Mouse (Mus musculus): Measurements from ENCODE around the gene Zkscan3.
A peak's percentile ranks its signal among the peaks of the same experiment; 100 is the strongest.

The Zkscan3 gene

DNA sequence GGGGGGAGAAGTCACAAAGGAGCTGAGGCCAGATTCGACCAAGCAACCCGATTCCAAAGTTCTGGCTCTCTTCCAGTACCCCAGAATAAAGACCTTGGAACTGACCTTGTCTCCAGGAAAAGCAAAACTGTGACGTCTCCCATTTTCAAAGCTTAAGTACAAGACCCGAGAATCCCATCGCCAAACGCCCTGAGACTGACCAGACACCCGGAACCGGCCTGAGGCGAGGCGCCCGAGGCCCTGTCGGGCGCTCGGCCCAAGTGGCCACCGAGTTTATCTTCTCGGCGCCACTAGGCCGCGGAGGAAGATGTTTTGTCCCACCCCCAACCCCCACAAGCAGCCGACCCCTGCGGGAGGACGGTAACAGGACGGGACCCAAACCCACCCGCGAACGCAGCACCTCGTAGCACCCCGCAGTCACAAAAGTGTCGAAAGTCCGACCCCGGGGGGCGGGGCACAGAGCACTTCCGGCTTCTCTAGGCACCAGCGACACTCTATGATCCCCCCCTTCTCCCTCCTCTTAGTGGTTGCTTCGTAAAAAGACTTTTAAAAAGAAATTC is at the start of gene Zkscan3:
TSS of gene Zkscan3 (minus strand) at position 469 of the 560 bp plus-strand sequence.
- DNase-seq (ENCODE audit: extremely low spot score, low read depth, low spot score), result peak; percentile 18

GRCm38 (mm10) chr13:21447856-21448614 is 45.5 kb upstream of the Zkscan3 start:
- no peak for DNase-seq (ENCODE audit: extremely low spot score, low read depth, low spot score)

DNA sequence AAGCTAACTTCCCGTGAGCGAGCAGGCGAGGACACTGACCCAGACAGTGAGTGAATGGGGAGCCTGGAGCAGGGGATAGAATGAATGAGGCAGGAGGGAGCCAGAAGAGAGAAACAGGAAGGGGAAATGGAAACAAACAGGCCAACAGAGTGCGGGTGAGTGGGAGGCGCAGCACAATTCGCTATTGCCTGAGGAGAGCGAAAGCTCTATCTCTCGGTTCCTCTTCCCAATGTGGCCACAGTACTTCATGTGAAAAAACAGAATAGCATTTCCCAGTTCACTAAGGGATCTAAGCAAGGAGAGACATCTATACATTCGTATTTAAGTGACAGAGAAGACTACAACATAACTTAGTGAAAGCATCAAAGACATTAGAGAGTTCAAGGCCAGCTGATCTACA is 44.2 kb upstream of the Zkscan3 start:
- DNase-seq (ENCODE audit: extremely low spot score, low read depth, low spot score), result no peak

DNA sequence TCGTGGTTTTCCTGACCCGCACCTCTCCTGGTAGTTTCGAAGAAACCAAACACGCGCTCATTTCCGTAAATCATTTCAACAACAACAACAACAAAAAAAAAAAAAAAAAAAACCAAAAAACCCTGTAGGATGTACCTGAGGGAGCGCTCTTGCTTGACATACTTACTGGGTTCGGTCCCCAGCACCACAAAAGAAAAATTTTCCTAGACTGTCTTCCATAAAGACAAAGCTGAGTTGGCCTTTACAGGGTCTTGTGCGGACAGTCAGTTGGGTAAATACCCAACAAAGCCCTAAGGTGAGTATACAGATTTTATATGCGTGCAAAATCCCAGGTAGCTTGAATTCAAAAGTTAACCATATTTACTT is 38.6 kb upstream of the Zkscan3 start:
- DNase-seq (ENCODE audit: extremely low spot score, low read depth, low spot score), result no peak

GRCm38 (mm10) chr13:21440503-21441206 is 38.1 kb upstream of the Zkscan3 start, which contains the start of gene Pgbd1:
TSS of gene Pgbd1 (minus strand) at chr13:21441058.
- DNase-seq (ENCODE audit: extremely low spot score, low read depth, low spot score), result peak; percentile 50

- DNase-seq (ENCODE audit: extremely low spot score, low read depth, low spot score), result no peak
These were observed 32.9 kb upstream of the Zkscan3 start for GRCm38 (mm10) chr13:21435476-21435875.

GRCm38 (mm10) chr13:21427631-21428030 is 25.1 kb upstream of the Zkscan3 start:
- DNase-seq (ENCODE audit: extremely low spot score, low read depth, low spot score), result no peak

GRCm38 (mm10) chr13:21423301-21423700 is 20.7 kb upstream of the Zkscan3 start:
- DNase-seq (ENCODE audit: extremely low spot score, low read depth, low spot score), result no peak

DNA sequence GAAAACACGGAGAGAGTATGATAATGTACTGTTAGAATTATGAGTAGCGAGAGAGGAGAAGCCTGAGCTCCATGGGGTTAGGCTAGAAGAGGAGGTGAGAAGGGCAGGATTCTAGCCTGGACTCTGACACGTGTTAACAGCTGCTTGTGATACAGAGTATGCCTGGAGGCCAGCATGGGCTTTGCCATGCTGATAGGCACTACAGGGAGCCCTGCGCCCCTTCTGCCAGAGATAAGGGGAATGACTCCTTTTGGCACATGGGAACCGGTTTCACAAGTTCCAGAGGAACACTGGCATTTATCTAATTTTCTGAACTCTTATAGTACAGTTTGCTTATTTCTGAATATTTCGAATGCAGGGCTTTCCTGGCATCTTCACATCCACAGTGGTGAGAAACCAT is 16.3 kb upstream of the Zkscan3 start:
- no peak for DNase-seq (ENCODE audit: extremely low spot score, low read depth, low spot score)

DNA sequence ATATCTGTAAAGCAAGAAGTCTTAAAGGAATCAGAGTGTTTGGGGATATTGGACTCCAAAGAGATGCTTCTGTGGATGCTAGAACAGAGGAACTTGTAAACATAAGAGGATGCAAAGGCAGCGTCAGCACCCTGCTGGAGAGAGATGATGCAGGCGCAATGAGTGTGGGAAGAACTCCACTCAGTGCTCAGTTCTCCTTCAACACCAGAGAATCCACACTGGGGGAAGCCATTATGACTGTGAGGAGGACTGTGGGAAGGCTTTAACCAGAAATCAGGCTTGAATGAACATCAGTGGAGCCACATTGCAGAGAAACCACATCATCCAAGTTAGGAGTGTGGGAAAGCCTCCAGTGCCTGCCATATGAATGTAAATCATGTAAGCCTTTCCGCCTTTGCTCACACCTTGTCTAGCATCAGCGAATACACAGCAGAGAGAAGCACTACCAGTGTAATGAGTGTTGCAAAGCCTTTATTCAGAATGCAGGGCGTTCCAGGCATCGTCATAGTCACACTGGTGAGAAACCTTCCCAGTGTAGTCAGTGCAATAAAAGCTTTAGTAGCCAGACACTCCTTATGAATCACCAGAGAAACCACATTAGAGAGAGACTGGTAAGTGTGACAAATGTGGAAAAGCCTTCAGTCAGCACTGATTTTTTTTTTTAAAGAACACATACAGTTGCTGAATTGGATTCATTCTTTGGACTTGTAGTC is 14.9 kb upstream of the Zkscan3 start:
- no peak for DNase-seq (ENCODE audit: extremely low spot score, low read depth, low spot score)

- no peak for DNase-seq (ENCODE audit: extremely low spot score, low read depth, low spot score)
These were observed 13.2 kb upstream of the Zkscan3 start for GRCm38 (mm10) chr13:21415750-21416149.

GRCm38 (mm10) chr13:21415266-21415665 is 12.7 kb upstream of the Zkscan3 start:
- no peak for DNase-seq (ENCODE audit: extremely low spot score, low read depth, low spot score)

DNA sequence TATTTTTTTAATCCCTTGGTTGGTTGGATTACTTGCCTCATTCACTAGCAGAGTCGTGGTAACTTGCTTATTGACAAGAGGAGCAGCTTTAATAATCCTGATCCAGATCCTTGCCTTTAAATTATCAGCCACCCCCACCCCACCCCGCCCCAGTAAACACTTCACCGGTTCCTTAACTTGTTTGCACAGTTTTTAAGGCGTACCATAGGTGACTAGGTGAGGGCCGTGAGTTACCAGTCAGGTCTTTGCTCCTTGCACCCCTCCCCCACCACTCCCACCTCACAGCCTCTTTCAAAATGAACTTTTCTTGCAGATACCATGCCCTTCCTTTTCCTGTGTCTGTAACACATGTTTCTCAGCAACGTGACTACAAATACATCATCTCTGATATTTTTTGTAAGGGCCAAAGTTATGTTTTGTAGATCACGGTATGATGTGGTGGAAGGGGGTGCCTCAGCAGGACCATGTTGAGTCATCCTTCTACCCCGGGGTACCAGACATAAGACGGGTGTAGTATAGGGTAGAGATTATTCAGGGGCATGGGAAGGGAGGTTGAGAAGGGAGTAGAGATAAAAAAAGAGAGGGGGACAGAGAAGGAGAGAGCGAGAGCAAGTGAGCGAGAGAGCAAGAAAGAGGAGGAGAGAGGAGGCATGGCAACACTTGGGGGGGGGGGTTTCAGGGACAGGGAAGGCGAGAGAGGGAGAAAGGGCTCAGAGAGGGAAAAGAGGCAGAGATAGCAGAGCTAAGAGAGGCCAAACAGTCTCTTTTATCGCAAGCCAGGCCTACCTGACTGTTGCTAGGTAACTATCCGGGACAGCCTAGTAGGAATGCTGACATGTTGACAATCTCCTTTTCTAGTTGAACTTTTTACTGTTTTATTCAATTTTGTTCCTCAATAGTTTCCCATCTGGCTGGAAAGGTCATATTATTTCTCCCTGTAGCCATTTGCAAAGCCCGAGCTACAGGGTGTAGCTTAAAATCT is 12.0 kb upstream of the Zkscan3 start:
- DNase-seq (ENCODE audit: extremely low spot score, low read depth, low spot score), result no peak

DNA sequence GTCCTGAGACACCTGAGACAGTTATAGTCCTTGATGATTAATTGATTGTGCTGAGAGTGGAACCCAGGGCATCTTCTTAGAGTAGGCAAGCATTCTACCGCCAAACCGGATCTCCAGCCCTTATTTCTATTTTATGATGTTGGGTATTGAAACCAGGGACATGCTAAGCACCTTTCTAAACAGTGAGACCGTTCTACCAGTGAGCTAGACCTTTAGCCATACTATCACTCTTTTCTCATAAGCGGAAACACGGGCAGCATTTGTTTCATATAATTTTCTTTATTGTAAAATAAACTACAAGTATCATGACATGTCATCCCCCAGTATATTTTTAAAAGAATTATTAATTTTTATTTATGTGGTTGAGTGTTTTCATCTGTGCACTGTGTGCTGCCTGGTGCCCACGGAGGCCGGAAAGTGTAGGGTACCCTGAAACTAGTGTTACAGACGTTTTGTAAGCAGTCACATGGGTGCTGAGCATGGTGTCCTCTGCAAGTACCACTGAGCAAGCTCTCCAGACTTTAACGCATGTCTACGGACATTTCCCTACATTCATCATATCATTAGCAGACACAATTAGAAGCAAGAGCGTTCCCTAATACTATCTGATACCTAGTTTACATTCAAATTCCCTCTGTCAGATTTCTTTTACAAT is 6.4 kb upstream of the Zkscan3 start:
- DNase-seq (ENCODE audit: extremely low spot score, low read depth, low spot score), result no peak

DNA sequence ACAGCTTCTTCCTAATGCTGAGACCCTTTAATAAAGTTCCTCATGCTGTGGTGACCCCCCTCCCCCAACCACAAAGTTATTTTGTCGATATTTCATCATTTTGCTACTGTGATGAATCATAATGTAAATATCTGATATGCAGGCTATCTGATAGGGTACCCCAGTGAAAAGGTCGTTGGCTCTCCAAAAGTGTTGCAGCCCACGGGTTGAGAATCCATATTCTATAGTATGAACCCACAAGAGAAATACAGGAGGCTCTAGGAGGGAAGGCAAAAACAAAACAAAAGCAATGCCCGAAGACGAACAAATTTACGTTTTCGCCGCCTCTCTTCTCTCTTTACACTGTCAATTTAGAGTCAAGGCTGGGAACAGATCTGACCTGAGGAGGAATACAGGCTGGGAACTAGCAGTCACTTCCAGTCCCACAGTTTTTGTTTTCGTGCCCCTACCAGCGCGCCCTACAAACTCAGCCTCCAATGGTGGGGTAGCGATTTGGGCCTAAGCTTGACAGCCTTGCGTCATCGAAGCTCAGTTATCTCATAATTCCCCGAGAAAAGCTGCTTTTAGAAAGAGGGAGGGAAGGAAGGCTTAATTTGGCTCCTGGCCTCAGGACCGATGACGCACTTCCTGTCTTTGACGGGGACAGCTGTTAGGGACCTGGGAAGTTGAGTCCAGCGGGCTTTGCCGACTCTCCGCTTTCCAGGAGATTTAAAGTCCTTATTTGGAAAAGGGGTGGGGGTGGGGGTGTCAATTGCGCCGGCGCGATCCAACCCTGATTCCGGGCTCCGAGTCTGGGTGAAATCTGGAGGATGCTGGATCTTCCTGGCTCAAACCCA is 5.6 kb upstream of the Zkscan3 start:
- peak; percentile 56 for DNase-seq (ENCODE audit: extremely low spot score, low read depth, low spot score)

DNA sequence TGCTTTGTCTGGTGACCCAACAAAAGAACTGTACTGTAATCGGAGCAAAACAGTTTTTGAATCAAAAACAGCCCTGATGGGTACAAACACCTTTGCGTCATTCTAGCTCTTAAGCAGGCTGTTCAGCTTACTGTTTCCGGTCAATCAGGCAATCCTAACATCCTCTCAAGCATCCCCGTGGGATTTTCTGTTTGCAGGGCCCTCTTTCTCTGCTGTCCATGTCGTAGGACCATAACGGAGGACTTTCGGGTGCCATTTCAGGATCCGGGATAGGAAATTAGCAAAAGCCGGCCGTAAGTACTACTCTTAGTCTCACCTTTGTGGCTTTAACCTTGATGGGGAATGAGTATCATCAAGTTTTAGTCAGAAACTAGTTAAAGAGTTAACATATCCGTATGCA is 4.8 kb upstream of the Zkscan3 start:
- no peak for DNase-seq (ENCODE audit: extremely low spot score, low read depth, low spot score)

DNA sequence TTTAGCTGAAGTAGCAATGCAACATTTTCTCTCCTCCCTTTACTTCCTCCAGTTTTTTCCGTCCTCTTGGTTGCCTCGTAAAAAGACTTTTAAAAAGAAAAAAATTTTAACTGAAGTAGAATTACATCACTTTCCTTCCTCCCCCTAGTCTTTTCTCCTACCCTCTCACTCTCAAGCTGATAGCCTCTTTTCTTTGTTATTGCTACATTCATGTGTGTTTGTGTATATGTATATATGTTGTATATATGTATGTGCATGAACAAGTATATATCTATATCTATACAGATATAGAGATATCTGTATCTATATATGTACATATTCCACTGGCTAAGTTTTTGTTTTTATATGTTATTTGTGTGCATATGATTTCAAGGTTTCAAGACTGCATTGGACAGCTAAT is 293 bp upstream of the Zkscan3 start:
- DNase-seq (ENCODE audit: extremely low spot score, low read depth, low spot score), result no peak

DNA sequence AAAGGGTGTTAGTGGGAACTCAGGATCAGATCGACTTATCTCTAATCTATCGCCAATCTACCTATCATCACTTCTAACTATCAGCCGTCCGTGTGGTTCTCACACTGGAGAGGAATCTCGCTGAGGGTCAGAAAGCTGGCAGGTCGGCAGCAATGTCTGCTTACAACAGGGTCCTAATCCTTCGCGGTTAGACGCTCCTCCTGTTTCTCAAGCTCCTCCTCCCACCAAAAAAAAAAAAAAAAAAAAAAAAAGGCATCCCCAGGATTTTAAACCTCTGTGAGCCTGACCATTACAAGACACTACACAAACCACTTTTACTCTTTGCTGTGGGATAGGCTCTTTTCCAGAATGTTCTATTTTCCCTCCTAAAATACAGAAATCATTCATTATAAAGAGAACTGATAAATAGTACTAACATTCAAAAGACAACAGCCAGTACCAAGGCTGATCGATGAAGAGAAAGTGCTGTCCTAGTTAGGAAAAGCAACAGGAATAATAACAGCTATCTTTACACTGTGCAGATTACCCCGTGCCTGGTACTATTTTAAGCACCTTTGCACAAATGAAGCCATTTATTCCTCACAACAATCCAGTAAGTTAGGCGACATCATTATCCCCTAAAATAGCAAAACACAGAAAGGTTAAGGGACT is 794 bp downstream of the Zkscan3 start:
- DNase-seq (ENCODE audit: extremely low spot score, low read depth, low spot score), result peak; percentile 8
